Mouse (Mus musculus) thymus, adult 2 months (tissue): ENCODE data around the gene Capn13. TPM values are rescaled to one million over a fixed set of nuclear protein-coding genes. Genes with fewer than 3 reads are reported as not detected.

Experiments used
- DNase-seq: peaks from one replicate; pipeline ENCODE4 v3.0.0; 2021
- H3K27ac ChIP-seq: fragments of 200-500 bp; 2 replicates; pipeline ENCODE4 v1.5.1; 2012; ENCODE audit warnings: low read length, control low read depth; ENCODE audit not compliant: control insufficient read depth, insufficient read depth
- H3K27me3 ChIP-seq: fragments of 200-500 bp; 2 replicates; pipeline ENCODE4 v1.6.1; 2012; ENCODE audit warnings: mild to moderate bottlenecking, low read length, moderate library complexity, mixed read lengths; ENCODE audit not compliant: control insufficient read depth, insufficient read depth
- H3K36me3 ChIP-seq: fragments of 200-500 bp; 2 replicates; pipeline ENCODE4 v1.6.1; 2012; ENCODE audit warnings: mild to moderate bottlenecking, low read length, moderate library complexity; ENCODE audit not compliant: control insufficient read depth, insufficient read depth
- H3K4me1 ChIP-seq: fragments of 200-500 bp; replicated peaks from 2 replicates; pipeline ENCODE4 v1.6.1; 2012; ENCODE audit warnings: low read length; ENCODE audit not compliant: control insufficient read depth, insufficient read depth
- H3K4me3 ChIP-seq: fragments of 200-500 bp; 2 replicates; pipeline ENCODE4 v1.5.1; 2012; ENCODE audit warnings: mild to moderate bottlenecking, low read length, control low read depth, moderate library complexity; ENCODE audit not compliant: control insufficient read depth, insufficient read depth
- CTCF ChIP-seq: fragments of 200-500 bp; IDR thresholded peaks from 2 replicates; pipeline ENCODE4 v1.5.1; 2012; ENCODE audit warnings: mild to moderate bottlenecking, control low read depth, low read length, moderate library complexity, borderline replicate concordance; ENCODE audit not compliant: control insufficient read depth, poor library complexity, insufficient read depth; ENCODE audit errors: extremely low read depth
- POLR2A ChIP-seq: fragments of 200-500 bp; IDR thresholded peaks from 2 replicates; pipeline ENCODE4 v1.6.1; 2012; ENCODE audit warnings: mild to moderate bottlenecking, low read length, control low read depth, moderate library complexity; ENCODE audit not compliant: control insufficient read depth, poor library complexity, insufficient read depth; ENCODE audit errors: extremely low read depth
- WGBS: fragments of 180-500 bp; shearing (Covaris S2); methylation state at CpG from one replicate; pipeline ENCODE4 v1.1.7; 2018; 5-methylcytosine and 5-hydroxymethylcytosine counted together
- polyA plus RNA-seq: library from polyadenylated mRNA; depleted of rRNA; stranded (reverse); fragments of >200 nt; gene quantifications from 2 replicates; pipeline ENCODE4 v1.2.3, GENCODE M21; 2012

Gene Capn13
- polyA plus RNA-seq, 1 experiment: 0.38 TPM

- Histone ChIP-seq H3K27ac (no peak overlapping the region), H3K4me3 (no peak overlapping the region), H3K27me3 (no peaks in the 10 kb centered on the region), H3K4me1 (no peaks in the 10 kb centered on the region), H3K36me3 (no peaks in the 10 kb centered on the region)
- WGBS: 89% methylated on average over 3 of the region's 3 CpGs
- TF ChIP-seq CTCF (no peak), POLR2A (no peak)
- no peak for DNase-seq
Measured at GRCm38 (mm10) chr17:73389336-73389735, 11.3 kb downstream of the Capn13 start.

- TF ChIP-seq CTCF: no peak
- TF ChIP-seq POLR2A: no peak
- WGBS: 81% methylated on average over 2 of the region's 2 CpGs
- no peak overlapping the region for H3K4me3 ChIP-seq
- no peaks in the 10 kb centered on the region for H3K4me1 ChIP-seq
- H3K36me3 ChIP-seq: no peaks in the 10 kb centered on the region
- no peak overlapping the region for H3K27ac ChIP-seq
- no peaks in the 10 kb centered on the region for H3K27me3 ChIP-seq
- DNase-seq: no peak
Measured at GRCm38 (mm10) chr17:73386581-73386980, 14.1 kb downstream of the Capn13 start.

- TF ChIP-seq POLR2A: no peak
- TF ChIP-seq CTCF: no peak
- WGBS: 80% methylated on average over 3 of the region's 3 CpGs
Measured at GRCm38 (mm10) chr17:73385940-73386339, 14.7 kb downstream of the Capn13 start.

GRCm38 (mm10) chr17:73382327-73383014, 18.2 kb downstream of the Capn13 start:
- no peak for DNase-seq
- Histone ChIP-seq H3K4me1 (no peaks in the 10 kb centered on the region), H3K27ac (no peak overlapping the region), H3K27me3 (no peaks in the 10 kb centered on the region), H3K4me3 (no peak overlapping the region), H3K36me3 (no peaks in the 10 kb centered on the region)
- TF ChIP-seq POLR2A (no peak), CTCF (no peak)
- 76% methylated on average over 9 of the region's 9 CpGs for WGBS

More at GRCm38 (mm10) chr17:73385940-73386339, 14.7 kb downstream of the Capn13 start:
- no peak for DNase-seq
- Histone ChIP-seq H3K4me1 (no peaks in the 10 kb centered on the region), H3K27ac (no peak overlapping the region), H3K36me3 (no peaks in the 10 kb centered on the region), H3K27me3 (no peaks in the 10 kb centered on the region), H3K4me3 (no peak overlapping the region)

GRCm38 (mm10) chr17:73381681-73382080, 19.0 kb downstream of the Capn13 start:
- H3K36me3 ChIP-seq: no peaks in the 10 kb centered on the region
- DNase-seq: no peak
- H3K4me3 ChIP-seq: no peak overlapping the region
- TF ChIP-seq CTCF: no peak
- TF ChIP-seq POLR2A: no peak
- WGBS: 95% methylated on average over 3 of the region's 3 CpGs
- H3K27me3 ChIP-seq: no peaks in the 10 kb centered on the region
- H3K27ac ChIP-seq: no peak overlapping the region
- no peaks in the 10 kb centered on the region for H3K4me1 ChIP-seq

- H3K36me3 ChIP-seq: no peaks in the 10 kb centered on the region
- no peak overlapping the region for H3K27ac ChIP-seq
- no peaks in the 10 kb centered on the region for H3K27me3 ChIP-seq
- no peak for DNase-seq
- no peak overlapping the region for H3K4me3 ChIP-seq
- no peaks in the 10 kb centered on the region for H3K4me1 ChIP-seq
- TF ChIP-seq CTCF: no peak
- no peak for TF ChIP-seq POLR2A
- whole genome bisulfite sequencing: 91% methylated on average over 7 of the region's 7 CpGs
Measured at GRCm38 (mm10) chr17:73377778-73378484, 22.7 kb downstream of the Capn13 start.
